Mouse (Mus musculus) naive thymus-derived CD4-positive, alpha-beta T cell, adult 5 months (primary cell): ENCODE data around the gene Gm5751. TPM values are rescaled to one million over a fixed set of nuclear protein-coding genes. Genes with fewer than 3 reads are reported as not detected.

Experiments used
- polyA plus RNA-seq: library from polyadenylated mRNA; unstranded; fragments of 100-300 nt; shearing (Covaris generic); gene quantifications from one replicate; pipeline ENCODE4 v1.2.1, GENCODE M21; 2017

Gm5751 gene
- not detected for polyA plus RNA-seq

DNA sequence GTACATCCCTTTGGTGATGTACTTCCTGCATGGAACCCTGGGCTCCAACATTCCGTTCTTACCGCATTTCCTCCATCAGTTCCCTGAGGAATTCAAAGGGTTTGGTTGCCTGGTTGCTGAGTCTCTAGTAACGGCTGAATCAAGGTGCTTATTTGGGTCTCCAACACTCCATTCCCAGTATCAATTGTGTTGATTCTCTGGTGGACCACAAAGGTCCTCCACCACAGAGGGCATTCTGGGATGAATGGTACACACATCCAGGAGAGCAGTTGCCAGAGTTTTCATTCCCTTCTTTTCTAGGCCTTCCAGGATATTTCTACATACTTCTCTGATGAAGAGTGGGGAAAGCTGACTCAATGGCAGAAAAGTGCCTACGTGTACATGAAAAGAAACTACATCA, at the start of gene Gm5751:
Gm5751 (plus strand) TSS at position 301 of the 400 bp plus-strand sequence.

DNA sequence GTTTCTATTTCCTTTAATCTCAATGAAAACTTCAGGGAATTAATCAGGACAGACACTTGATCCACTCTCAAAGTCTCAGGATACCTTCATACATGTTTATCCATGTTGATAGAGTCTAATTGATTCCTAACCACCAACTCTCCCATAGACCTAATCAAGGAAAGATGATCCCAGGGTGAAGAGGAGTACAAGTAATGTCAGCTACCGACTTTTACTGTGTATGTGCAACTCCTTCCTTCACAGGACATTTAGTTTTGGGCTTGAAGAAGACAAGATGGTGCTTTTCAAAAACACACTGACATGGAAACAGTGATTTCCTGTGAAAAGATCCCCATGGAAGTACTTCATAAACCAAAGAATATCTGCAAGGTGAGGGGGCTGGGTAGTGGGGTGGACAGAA, 30.4 kb upstream of the Gm5751 start, which contains the start of gene Gm6592:
Gm6592 (plus strand) TSS at position 301 of the 400 bp plus-strand sequence.

DNA sequence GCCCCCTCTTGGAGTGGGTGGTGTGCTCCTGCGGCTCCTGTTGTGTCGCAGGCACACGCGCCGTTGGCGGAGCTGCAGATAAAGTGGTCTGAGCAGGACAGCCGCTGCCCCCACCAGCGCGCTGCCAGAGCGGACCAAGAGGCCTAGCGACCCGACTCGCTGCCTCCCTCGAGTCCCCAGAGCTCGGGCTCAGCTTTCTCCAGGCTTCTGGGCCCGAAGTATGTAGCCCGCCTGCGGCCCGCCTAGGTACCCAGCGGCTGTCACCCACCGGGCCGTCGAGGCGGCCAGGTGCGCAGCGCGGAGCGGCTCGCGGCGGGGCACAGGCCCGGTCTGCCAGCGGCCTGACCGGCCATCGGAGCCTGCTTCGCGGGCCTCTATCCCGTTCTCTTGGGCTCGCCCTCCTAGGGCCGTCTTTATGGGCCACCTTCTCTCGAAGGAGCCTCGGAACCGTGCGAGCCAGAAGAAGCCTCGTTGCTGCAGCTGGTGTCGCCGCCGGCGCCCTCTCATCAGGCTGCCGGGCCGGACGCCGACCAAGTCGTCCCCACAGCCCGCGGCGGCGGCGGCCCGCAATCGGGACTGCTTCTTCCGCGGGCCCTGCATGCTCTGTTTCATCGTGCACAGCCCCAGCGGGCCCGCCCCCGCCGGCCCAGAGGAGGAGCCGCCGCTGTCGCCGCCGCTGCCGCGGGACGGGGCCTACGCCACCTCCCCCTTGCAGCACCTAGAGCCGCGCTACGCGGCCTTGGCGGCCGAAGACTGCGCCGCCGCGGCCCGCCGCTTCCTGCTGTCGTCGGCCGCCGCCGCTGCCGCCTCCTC, 18.5 kb downstream of the Gm5751 start, which contains the start of gene B630019K06Rik:
B630019K06Rik (plus strand) TSS at position 40 of the 813 bp plus-strand sequence.

Other genes starting within 250 kb of the Gm5751 start
- gene Ssxb8, start 183.4 kb upstream of the Gm5751 start, polyA plus RNA-seq = 0.71 TPM
- gene Ssx9, start 125.8 kb upstream of the Gm5751 start, polyA plus RNA-seq = not detected
- not detected for gene Ssxb5, start 70.6 kb upstream of the Gm5751 start, polyA plus RNA-seq
- not detected for gene Gm6592, start 30.3 kb upstream of the Gm5751 start, polyA plus RNA-seq
- 3.2 TPM for gene B630019K06Rik, start 18.1 kb downstream of the Gm5751 start, polyA plus RNA-seq
- not detected for gene Fthl17b, start 88.7 kb downstream of the Gm5751 start, polyA plus RNA-seq
- gene Fthl17c, start 102.3 kb downstream of the Gm5751 start, polyA plus RNA-seq = not detected
- not detected for gene Fthl17d, start 112.5 kb downstream of the Gm5751 start, polyA plus RNA-seq
- gene Fthl17e, start 159.2 kb downstream of the Gm5751 start, polyA plus RNA-seq = not detected
- gene Fthl17f, start 188.8 kb downstream of the Gm5751 start, polyA plus RNA-seq = not detected
- not detected for gene 4930402K13Rik, start 230.3 kb downstream of the Gm5751 start, polyA plus RNA-seq